Mouse (Mus musculus): ENCODE data around the gene Strn3. TPM values are rescaled to one million over a fixed set of nuclear protein-coding genes. Genes with fewer than 3 reads are reported as not detected.
A peak's percentile ranks its signal among the peaks of the same experiment; 100 is the strongest.
"Not testable (repeated sequence)": the region's sequence is repeated elsewhere in the genome, so short reads cannot be mapped to it uniquely, and the experiment has no call there.

Gene Strn3
- polyA plus RNA-seq, 1 experiment: 106 TPM

DNA sequence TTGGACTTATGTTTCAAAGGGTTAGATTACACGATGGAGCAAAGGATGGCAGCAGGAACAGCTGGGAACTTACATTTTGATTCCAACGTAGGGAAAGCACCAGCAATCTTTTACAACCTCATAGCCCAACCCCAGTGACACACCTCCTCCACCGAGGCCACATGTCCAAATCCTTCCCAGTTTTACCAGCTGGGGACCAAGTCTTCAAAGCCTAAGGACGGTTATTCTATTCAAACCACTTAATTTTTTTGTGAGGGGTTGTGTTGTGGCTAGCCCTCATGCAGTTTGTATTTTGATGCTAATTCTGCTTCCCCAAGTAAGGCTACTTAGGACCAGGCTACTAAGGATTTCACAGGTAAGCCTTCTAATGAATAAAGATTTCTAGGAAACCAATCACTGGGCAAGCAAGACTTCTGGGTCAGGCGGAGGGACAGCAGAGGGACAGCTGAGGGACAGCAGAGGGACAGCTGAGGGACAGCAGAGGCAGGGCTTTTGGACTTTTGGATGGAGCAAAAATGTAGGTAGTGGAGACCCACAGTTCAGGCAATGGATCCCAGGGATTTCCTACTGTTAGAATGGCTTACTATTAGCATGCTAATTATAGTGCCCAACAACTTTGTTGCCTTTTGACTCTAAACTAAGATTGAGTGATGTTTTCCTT, 20.3 kb downstream of the Strn3 start:
- peak overlapping the region; percentile 21; the same call in 1 of the 2 replicates for H3K9ac ChIP-seq (ENCODE audit: low read depth, poor library complexity, severe bottlenecking)
- no peaks in the 10 kb centered on the region for H3K36me3 ChIP-seq (ENCODE audit: control insufficient read depth, insufficient read depth, low read length, poor library complexity, severe bottlenecking)
- H3K9me3 ChIP-seq (replicated peaks; ENCODE audit: control insufficient read depth, insufficient read depth, low read length, poor library complexity, severe bottlenecking): no peaks in the 10 kb centered on the region
- no peaks in the 10 kb centered on the region for H3K27me3 ChIP-seq (ENCODE audit: control insufficient read depth, insufficient read depth, low read length, poor library complexity, severe bottlenecking)
- H3K4me3 ChIP-seq (ENCODE audit: low read depth, low read length): no peak overlapping the region
- no peak for TF ChIP-seq EP300 (IDR thresholded peaks at IDR 0.05; ENCODE audit: insufficient read depth, low read depth, low read length)
- TF ChIP-seq CTCF (IDR thresholded peaks at IDR 0.05; ENCODE audit: low read depth, low read length): no peak
- no peak for TF ChIP-seq POLR2A (IDR thresholded peaks at IDR 0.05; ENCODE audit: insufficient read depth, low read length)
- H3K27ac ChIP-seq (ENCODE audit: insufficient read depth, low read length): peak overlapping the region; percentile 48
- H3K4me1 ChIP-seq (ENCODE audit: control insufficient read depth, insufficient read depth, low read length): peaks cover 7% of the 10 kb centered on the region

DNA sequence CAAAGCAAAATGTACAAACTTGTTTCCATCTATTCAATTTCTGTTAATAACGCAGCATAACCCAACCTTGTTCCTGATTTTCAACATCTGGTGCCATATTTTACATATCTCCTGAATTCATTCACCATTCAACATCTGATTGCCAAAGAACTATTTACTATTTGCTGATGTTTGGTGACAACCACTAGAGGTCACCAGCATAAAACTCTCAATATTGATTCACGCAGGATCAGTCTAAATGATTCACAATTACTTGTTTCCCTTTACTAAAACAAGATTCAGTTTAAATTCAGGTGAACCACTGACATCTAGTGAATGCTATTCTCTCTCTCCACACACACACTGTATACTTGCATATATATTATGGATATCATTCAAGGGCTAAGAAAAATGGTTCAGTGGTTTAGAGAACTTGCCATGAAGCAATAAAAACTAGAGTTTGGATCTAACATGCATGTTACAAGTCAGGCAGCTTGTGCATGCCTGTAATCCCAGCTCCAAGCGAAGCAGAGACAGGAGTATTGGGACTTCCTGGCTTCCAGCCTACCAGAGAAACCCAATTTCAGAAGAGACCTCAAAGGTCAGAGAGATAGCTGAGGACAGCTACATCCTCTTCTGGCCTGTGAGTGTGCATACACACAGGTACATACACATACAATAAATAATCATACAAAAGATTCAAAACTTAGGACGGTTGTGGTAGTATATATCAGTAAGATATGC, 24.8 kb downstream of the Strn3 start:
- no peak overlapping the region for H3K9ac ChIP-seq (ENCODE audit: low read depth, poor library complexity, severe bottlenecking)
- H3K27me3 ChIP-seq (ENCODE audit: control insufficient read depth, insufficient read depth, low read length, poor library complexity, severe bottlenecking): no peaks in the 10 kb centered on the region
- H3K4me1 ChIP-seq (ENCODE audit: control insufficient read depth, insufficient read depth, low read length): peaks cover 5% of the 10 kb centered on the region
- TF ChIP-seq EP300 (IDR thresholded peaks at IDR 0.05; ENCODE audit: insufficient read depth, low read depth, low read length) (no peak), POLR2A (IDR thresholded peaks at IDR 0.05; ENCODE audit: insufficient read depth, low read length) (no peak), CTCF (IDR thresholded peaks at IDR 0.05; ENCODE audit: low read depth, low read length) (no peak)
- H3K4me3 ChIP-seq (ENCODE audit: low read depth, low read length): no peak overlapping the region
- no peaks in the 10 kb centered on the region for H3K36me3 ChIP-seq (ENCODE audit: control insufficient read depth, insufficient read depth, low read length, poor library complexity, severe bottlenecking)
- H3K27ac ChIP-seq (ENCODE audit: insufficient read depth, low read length): no peak overlapping the region
- no peaks in the 10 kb centered on the region for H3K9me3 ChIP-seq (replicated peaks; ENCODE audit: control insufficient read depth, insufficient read depth, low read length, poor library complexity, severe bottlenecking)

DNA sequence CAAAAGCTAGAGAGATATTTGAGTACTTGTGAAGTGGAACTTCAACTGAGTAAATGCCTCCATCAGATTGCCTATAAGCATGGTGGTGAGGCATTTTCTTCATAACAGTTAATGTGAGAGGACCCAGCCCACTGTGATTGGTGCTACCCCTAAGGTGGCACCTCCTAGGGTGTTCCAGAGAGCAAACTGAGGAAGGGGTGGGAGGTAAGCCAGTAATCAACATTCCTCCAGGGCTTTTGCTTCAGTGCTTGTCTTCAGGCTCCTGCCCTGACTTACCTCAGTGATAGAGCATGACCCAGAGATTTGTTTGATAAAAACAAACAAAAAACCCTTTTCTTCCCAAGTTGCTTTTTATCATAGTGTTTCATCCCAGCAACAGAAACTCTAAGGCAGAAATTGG, 27.8 kb downstream of the Strn3 start:
- TF ChIP-seq EP300 (IDR thresholded peaks at IDR 0.05; ENCODE audit: insufficient read depth, low read depth, low read length) (no peak), CTCF (IDR thresholded peaks at IDR 0.05; ENCODE audit: low read depth, low read length) (no peak), POLR2A (IDR thresholded peaks at IDR 0.05; ENCODE audit: insufficient read depth, low read length) (no peak)

DNA sequence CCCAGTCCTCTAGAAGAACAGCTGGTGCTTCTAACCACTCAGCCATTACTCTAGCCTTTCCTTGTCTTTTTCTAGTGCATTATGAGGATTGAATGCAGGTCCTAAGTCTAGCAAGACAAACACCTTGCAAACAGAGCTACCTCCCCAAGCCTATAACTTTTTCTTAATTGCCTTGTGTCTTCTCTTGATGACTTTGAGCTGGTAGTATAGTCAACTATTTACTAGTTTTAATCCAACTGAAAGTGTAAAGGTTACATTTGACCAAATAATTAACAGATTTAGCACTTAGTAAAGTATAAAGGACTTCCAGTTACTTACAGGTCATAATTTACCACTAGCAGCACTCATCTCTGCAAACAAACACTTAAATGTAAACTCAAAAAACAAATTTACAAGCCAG, 28.7 kb downstream of the Strn3 start:
- Histone ChIP-seq H3K36me3 (ENCODE audit: control insufficient read depth, insufficient read depth, low read length, poor library complexity, severe bottlenecking) (no peaks in the 10 kb centered on the region), H3K9ac (ENCODE audit: low read depth, poor library complexity, severe bottlenecking) (no peak overlapping the region), H3K4me1 (ENCODE audit: control insufficient read depth, insufficient read depth, low read length) (peaks cover 1% of the 10 kb centered on the region), H3K27me3 (ENCODE audit: control insufficient read depth, insufficient read depth, low read length, poor library complexity, severe bottlenecking) (no peaks in the 10 kb centered on the region), H3K4me3 (ENCODE audit: low read depth, low read length) (no peak overlapping the region), H3K9me3 (replicated peaks; ENCODE audit: control insufficient read depth, insufficient read depth, low read length, poor library complexity, severe bottlenecking) (no peaks in the 10 kb centered on the region), H3K27ac (ENCODE audit: insufficient read depth, low read length) (no peak overlapping the region)
- TF ChIP-seq CTCF (IDR thresholded peaks at IDR 0.05; ENCODE audit: low read depth, low read length): no peak
- no peak for TF ChIP-seq POLR2A (IDR thresholded peaks at IDR 0.05; ENCODE audit: insufficient read depth, low read length)
- TF ChIP-seq EP300 (IDR thresholded peaks at IDR 0.05; ENCODE audit: insufficient read depth, low read depth, low read length): no peak

More for the DNA sequence above, 27.8 kb downstream of the Strn3 start:
- Histone ChIP-seq H3K27me3 (ENCODE audit: control insufficient read depth, insufficient read depth, low read length, poor library complexity, severe bottlenecking) (no peaks in the 10 kb centered on the region), H3K9ac (ENCODE audit: low read depth, poor library complexity, severe bottlenecking) (no peak overlapping the region), H3K27ac (ENCODE audit: insufficient read depth, low read length) (no peak overlapping the region), H3K9me3 (replicated peaks; ENCODE audit: control insufficient read depth, insufficient read depth, low read length, poor library complexity, severe bottlenecking) (no peaks in the 10 kb centered on the region), H3K4me1 (ENCODE audit: control insufficient read depth, insufficient read depth, low read length) (peaks cover 1% of the 10 kb centered on the region), H3K4me3 (ENCODE audit: low read depth, low read length) (no peak overlapping the region), H3K36me3 (ENCODE audit: control insufficient read depth, insufficient read depth, low read length, poor library complexity, severe bottlenecking) (no peaks in the 10 kb centered on the region)

DNA sequence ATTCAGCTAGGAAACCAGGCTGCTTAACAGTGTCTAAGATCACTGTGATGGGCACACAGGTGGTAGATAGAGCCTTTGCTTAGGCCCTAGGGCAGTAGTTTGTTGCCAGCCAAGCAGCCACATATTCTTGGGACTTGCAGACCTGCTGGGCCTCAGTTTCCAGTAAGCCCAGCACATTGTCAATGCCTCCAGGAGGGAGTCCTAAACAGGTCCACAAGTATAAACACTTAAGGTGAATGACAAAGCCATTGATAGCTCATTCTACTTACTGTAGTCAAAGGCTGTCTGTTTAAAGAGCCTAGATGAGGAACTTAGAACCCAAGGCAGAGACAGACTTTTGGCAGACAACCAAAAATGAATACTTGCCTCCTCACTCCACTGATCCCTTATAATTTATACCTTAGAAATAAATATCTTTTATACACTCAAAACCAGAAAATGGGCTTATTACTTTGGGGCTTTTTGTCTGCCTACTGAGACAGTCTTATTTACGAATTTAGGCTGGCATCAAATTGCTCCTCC, 35.7 kb downstream of the Strn3 start:
- Histone ChIP-seq H3K27ac (ENCODE audit: insufficient read depth, low read length) (no peak overlapping the region), H3K9me3 (replicated peaks; ENCODE audit: control insufficient read depth, insufficient read depth, low read length, poor library complexity, severe bottlenecking) (no peaks in the 10 kb centered on the region), H3K9ac (ENCODE audit: low read depth, poor library complexity, severe bottlenecking) (no peak overlapping the region), H3K27me3 (ENCODE audit: control insufficient read depth, insufficient read depth, low read length, poor library complexity, severe bottlenecking) (no peaks in the 10 kb centered on the region), H3K4me3 (ENCODE audit: low read depth, low read length) (no peak overlapping the region), H3K4me1 (ENCODE audit: control insufficient read depth, insufficient read depth, low read length) (no peaks in the 10 kb centered on the region), H3K36me3 (ENCODE audit: control insufficient read depth, insufficient read depth, low read length, poor library complexity, severe bottlenecking) (peaks cover 9% of the 10 kb centered on the region)
- TF ChIP-seq POLR2A (IDR thresholded peaks at IDR 0.05; ENCODE audit: insufficient read depth, low read length) (no peak), EP300 (IDR thresholded peaks at IDR 0.05; ENCODE audit: insufficient read depth, low read depth, low read length) (0 out of 2 replicates have a peak, but pooled peaks have one; percentile 20), CTCF (IDR thresholded peaks at IDR 0.05; ENCODE audit: low read depth, low read length) (no peak)

DNA sequence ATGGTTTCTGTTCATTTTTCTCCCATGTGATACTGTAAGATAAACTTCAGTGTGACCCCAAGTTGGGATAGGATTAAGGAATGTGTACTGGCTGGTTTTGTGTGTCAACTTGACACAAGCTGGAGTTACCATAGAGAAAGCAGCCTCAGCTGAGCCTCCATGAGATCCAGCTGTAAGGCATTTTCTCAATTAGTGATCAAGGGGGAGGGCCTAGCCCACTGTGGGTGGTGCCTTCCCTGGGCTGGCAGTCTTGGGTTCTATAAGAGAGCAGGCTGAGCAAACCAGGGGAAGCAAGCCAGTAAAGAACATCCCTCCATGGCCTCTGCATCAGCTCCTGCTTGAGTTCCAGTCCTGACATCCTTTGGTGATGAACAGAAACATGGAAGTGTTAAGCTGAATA, 42.3 kb downstream of the Strn3 start:
- H3K36me3 ChIP-seq (ENCODE audit: control insufficient read depth, insufficient read depth, low read length, poor library complexity, severe bottlenecking): peaks cover 18% of the 10 kb centered on the region

More for the DNA sequence above, 42.3 kb downstream of the Strn3 start:
- H3K27ac ChIP-seq (ENCODE audit: insufficient read depth, low read length); H3K27me3 ChIP-seq (ENCODE audit: control insufficient read depth, insufficient read depth, low read length, poor library complexity, severe bottlenecking); H3K4me3 ChIP-seq (ENCODE audit: low read depth, low read length); H3K9ac ChIP-seq (ENCODE audit: low read depth, poor library complexity, severe bottlenecking); H3K9me3 ChIP-seq (replicated peaks; ENCODE audit: control insufficient read depth, insufficient read depth, low read length, poor library complexity, severe bottlenecking); H3K4me1 ChIP-seq (ENCODE audit: control insufficient read depth, insufficient read depth, low read length): not testable (repeated sequence)

Data from ES-Bruce4 (cell line).